ENCODE assay signal across 8 mouse cellular contexts in the genomic region with DNA sequence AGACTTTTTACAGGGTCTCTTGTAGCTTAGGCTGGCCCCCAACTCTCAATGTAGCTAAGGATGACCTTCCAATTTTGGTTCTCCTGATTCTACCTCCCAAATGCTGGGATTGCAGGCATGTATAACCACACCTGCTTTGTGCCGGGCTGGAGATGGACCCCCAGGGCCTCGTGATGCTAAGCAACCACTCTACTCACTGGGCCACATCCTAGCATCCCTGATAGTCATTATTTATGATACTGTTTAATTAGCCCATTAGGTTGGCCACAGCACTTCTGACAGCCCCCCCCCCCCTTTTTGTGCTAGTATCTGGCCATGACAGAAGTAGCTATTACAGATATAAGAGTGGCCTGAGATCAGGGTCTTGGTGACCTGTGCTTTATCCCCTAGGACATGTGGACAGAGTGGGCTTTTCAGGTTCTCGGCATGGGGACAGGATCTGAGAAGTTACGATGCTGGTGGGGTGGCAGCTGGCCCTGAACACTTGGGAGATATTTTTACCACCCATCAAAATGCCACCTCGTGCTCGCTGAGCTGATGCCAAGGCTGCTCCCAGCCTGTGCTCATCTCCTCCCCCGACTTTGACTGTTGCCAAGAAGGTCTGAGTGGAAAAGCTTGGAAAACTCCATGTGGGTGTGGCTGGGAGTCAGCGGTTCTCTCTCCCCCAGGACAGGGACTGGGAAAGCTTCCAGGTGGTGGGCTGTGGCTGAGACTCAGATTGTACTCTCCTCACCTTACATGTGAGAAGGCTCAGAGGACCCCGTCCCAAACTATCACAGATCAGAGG.
DNase-seq lines count a peak whose midpoint lies in the region.

No protein-coding gene starts in this region.

- DNase-seq in cerebellum, postnatal 10 days, result peak; percentile 31 to 61
- no peak for DNase-seq in cerebellum, adult 8-10 months
- peak; percentile 11 for DNase-seq in urinary bladder, postnatal 25 days (ENCODE audit: low spot score)
- DNase-seq in urinary bladder, adult 2 months (ENCODE audit: low spot score), result no peak
- DNase-seq in lung, postnatal 10 days, result peak; percentile 39
- no peak for DNase-seq in T-cell, adult 2 months (ENCODE audit: low spot score)
- DNase-seq in kidney, adult 18-20 months, result no peak
- no peak for DNase-seq in thymus, postnatal 25 days

Comparison
In these comparisons a context has a peak if more than half of its experiments do, and no peak if none do; other contexts are left out.
1. DNase-seq: peak in cerebellum, postnatal 10 days (2 of 2), urinary bladder, postnatal 25 days (single experiment) and lung, postnatal 10 days (single experiment); none in cerebellum, adult 8-10 months (single experiment), urinary bladder, adult 2 months (single experiment), T-cell, adult 2 months (single experiment), kidney, adult 18-20 months (single experiment) and thymus, postnatal 25 days (single experiment).